Mouse (Mus musculus) E14TG2a.4 (cell line): ENCODE data around the gene Rbm25.
A peak's percentile ranks its signal among the peaks of the same experiment; 100 is the strongest.
"Not testable (repeated sequence)": the region's sequence is repeated elsewhere in the genome, so short reads cannot be mapped to it uniquely, and the experiment has no call there.

Experiments
- H3K27me3 ChIP-seq: 2 replicates; pipeline ENCODE4 v1.6.1; 2014; ENCODE audit warnings: low read length, control low read depth; ENCODE audit not compliant: insufficient read depth
- H3K36me3 ChIP-seq: 2 replicates; pipeline ENCODE4 v1.6.1; 2014; ENCODE audit warnings: low read length, control low read depth; ENCODE audit not compliant: insufficient read depth
- H3K4me1 ChIP-seq: replicated peaks from 2 replicates; pipeline ENCODE4 v1.6.1; 2014; ENCODE audit warnings: low read depth, low read length, control low read depth
- H3K4me3 ChIP-seq: replicated peaks from 2 replicates; pipeline ENCODE4 v1.5.1; 2014; ENCODE audit warnings: mild to moderate bottlenecking, low read length
- H3K9me3 ChIP-seq: 2 replicates; pipeline ENCODE4 v1.6.1; 2014; ENCODE audit warnings: low read length, control low read depth
- CTCF ChIP-seq: conservative IDR thresholded peaks from 2 replicates; pipeline ENCODE4 v1.5.1; 2014; ENCODE audit warnings: low read length
- NANOG ChIP-seq: IDR thresholded peaks from 2 replicates; pipeline ENCODE4 v1.6.1; 2014; ENCODE audit warnings: borderline replicate concordance, low read length, mixed read lengths
- POU5F1 ChIP-seq: IDR thresholded peaks from 2 replicates; pipeline ENCODE4 v1.6.1; 2014; ENCODE audit warnings: low read length, borderline replicate concordance

Gene Rbm25

DNA sequence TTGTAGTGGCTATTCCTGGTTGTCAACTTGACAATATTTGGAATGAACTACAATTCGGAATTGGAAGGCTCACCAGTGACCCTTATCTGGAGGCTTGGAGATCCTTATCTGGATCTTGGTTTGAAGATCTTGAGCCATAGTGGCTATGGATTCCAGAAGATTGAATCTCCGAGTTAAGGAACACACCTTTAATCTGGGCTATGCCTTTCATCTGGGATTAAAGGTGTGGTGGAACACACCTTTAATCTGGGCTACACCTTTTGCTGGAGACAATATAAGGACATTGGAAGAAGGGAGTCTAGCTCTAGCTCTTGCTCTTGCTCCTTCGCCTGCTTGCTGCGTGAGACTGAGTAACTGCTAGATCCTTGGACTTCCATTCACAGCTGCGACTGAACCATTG lies at the start of gene Rbm25:
Rbm25 (plus strand) TSS at position 301 of the 400 bp plus-strand sequence.
- H3K27me3 ChIP-seq, H3K9me3 ChIP-seq: not testable (repeated sequence)
- H3K4me1 ChIP-seq, result peaks cover 17% of the 10 kb centered on the region
- H3K4me3 ChIP-seq, result peak within 1 kb of the TSS; percentile 97
- peaks cover 19% of the 10 kb centered on the region for H3K36me3 ChIP-seq

GRCm38 (mm10) chr12:83582106-83582505 lies 48.9 kb upstream of the Rbm25 start:
- Histone ChIP-seq H3K4me3 (no peak overlapping the region), H3K9me3 (no peaks in the 10 kb centered on the region), H3K27me3 (no peaks in the 10 kb centered on the region), H3K4me1 (peaks cover 81% of the 10 kb centered on the region), H3K36me3 (peaks cover 54% of the 10 kb centered on the region)
- no peak for TF ChIP-seq POU5F1
- TF ChIP-seq NANOG, result no peak
- TF ChIP-seq CTCF, result no peak

DNA sequence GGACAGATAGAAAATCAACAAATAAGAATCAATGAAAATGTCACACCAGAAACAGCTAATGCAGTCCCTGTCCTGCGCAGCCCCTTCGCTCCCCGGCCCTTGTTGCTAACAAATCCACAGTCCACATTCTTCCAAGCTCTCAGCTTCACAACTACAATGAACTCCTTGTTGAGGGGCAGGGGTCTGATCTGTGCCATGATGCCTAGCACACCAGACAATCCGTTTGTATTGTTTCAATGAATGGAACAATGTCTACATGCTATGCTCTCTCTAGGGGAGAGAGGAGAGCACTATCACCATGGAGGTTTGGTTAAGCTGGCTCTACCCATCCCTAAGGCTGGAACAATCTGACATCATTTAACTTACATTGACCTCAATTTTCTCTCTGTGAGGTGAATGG lies 48.3 kb upstream of the Rbm25 start:
- TF ChIP-seq CTCF (no peak), NANOG (no peak), POU5F1 (no peak)
- Histone ChIP-seq H3K4me1 (peaks cover 78% of the 10 kb centered on the region), H3K27me3 (no peaks in the 10 kb centered on the region), H3K4me3 (no peak overlapping the region), H3K36me3 (peaks cover 60% of the 10 kb centered on the region), H3K9me3 (no peaks in the 10 kb centered on the region)

GRCm38 (mm10) chr12:83586628-83587027 lies 44.4 kb upstream of the Rbm25 start:
- peaks cover 54% of the 10 kb centered on the region for H3K4me1 ChIP-seq
- H3K4me3 ChIP-seq, result no peak overlapping the region

GRCm38 (mm10) chr12:83591754-83592501 lies 39.1 kb upstream of the Rbm25 start:
- TF ChIP-seq CTCF (no peak), POU5F1 (no peak), NANOG (no peak)
- H3K9me3 ChIP-seq, result no peaks in the 10 kb centered on the region
- peaks cover 80% of the 10 kb centered on the region for H3K36me3 ChIP-seq
- H3K4me1 ChIP-seq, result peaks cover 62% of the 10 kb centered on the region
- H3K27me3 ChIP-seq, result no peaks in the 10 kb centered on the region
- no peak overlapping the region for H3K4me3 ChIP-seq

More at GRCm38 (mm10) chr12:83586628-83587027, 44.4 kb upstream of the Rbm25 start:
- Histone ChIP-seq H3K9me3 (no peaks in the 10 kb centered on the region), H3K27me3 (no peaks in the 10 kb centered on the region), H3K36me3 (peaks cover 89% of the 10 kb centered on the region)
- no peak for TF ChIP-seq POU5F1
- no peak for TF ChIP-seq NANOG
- TF ChIP-seq CTCF, result no peak

DNA sequence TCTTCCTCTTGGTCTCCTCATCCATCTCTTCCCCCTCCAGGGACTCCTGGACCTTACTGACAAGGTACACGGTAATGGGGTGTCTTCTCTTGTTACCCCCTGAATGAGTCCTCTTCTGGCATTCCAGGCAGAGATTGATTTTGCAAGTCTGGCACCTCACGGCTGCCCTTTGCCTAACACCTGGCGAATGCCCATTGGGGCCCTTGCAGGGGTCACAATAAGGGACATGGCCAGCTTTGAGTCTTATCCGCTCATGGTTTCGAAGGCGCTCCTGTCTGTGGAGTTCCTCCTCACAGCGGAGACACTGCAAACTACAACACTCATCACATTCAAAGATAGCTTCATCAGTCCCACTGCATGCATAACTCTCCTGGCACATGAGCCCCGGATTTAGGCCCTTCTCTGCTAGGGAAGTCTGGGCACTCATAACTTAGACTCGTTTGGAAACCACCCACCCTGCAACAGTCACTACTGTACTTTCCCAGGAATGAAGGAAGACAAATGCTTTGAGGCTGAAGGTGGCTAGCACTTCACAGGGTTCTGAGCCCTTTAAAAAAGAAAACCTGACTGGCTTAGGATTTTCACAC lies 36.5 kb upstream of the Rbm25 start:
- H3K27me3 ChIP-seq, result no peaks in the 10 kb centered on the region
- TF ChIP-seq CTCF, result no peak
- no peak for TF ChIP-seq NANOG
- TF ChIP-seq POU5F1, result no peak
- no peaks in the 10 kb centered on the region for H3K9me3 ChIP-seq
- H3K4me1 ChIP-seq, result peaks cover 66% of the 10 kb centered on the region
- H3K4me3 ChIP-seq, result no peak overlapping the region
- H3K36me3 ChIP-seq, result peaks cover 69% of the 10 kb centered on the region

- peak overlapping the region; percentile 93 for H3K4me3 ChIP-seq
- no peaks in the 10 kb centered on the region for H3K27me3 ChIP-seq
- TF ChIP-seq POU5F1, result no peak
- no peak for TF ChIP-seq NANOG
- no peak for TF ChIP-seq CTCF
Observed at GRCm38 (mm10) chr12:83596191-83596954, 34.7 kb upstream of the Rbm25 start.

GRCm38 (mm10) chr12:83597025-83597501 lies 34.0 kb upstream of the Rbm25 start, which contains the start of gene Zfyve1:
TSS of gene Zfyve1 (minus strand) at chr12:83597222.
- TF ChIP-seq CTCF (no peak), NANOG (no peak), POU5F1 (no peak)

More at GRCm38 (mm10) chr12:83596191-83596954, 34.7 kb upstream of the Rbm25 start:
- H3K4me1 ChIP-seq, result peaks cover 71% of the 10 kb centered on the region
- no peaks in the 10 kb centered on the region for H3K9me3 ChIP-seq
- H3K36me3 ChIP-seq, result peaks cover 70% of the 10 kb centered on the region

More at GRCm38 (mm10) chr12:83597025-83597501, 34.0 kb upstream of the Rbm25 start, which contains the start of gene Zfyve1:
- Histone ChIP-seq H3K27me3 (no peaks in the 10 kb centered on the region), H3K36me3 (peaks cover 67% of the 10 kb centered on the region), H3K4me1 (peaks cover 64% of the 10 kb centered on the region), H3K9me3 (no peaks in the 10 kb centered on the region), H3K4me3 (peak within 1 kb of the TSS; percentile 93)
